Mouse (Mus musculus): Measurements from ENCODE around the gene 3110082I17Rik.

The 3110082I17Rik gene

GRCm38 (mm10) chr5:139418633-139419032, 41.7 kb downstream of the 3110082I17Rik start:
- peak; percentile 72 to 75 for DNase-seq (ENCODE audit: low spot score in 2 of 2)

- DNase-seq (ENCODE audit: low spot score in 2 of 2) = no peak
These were observed 42.2 kb downstream of the 3110082I17Rik start for GRCm38 (mm10) chr5:139418110-139418509.

DNA sequence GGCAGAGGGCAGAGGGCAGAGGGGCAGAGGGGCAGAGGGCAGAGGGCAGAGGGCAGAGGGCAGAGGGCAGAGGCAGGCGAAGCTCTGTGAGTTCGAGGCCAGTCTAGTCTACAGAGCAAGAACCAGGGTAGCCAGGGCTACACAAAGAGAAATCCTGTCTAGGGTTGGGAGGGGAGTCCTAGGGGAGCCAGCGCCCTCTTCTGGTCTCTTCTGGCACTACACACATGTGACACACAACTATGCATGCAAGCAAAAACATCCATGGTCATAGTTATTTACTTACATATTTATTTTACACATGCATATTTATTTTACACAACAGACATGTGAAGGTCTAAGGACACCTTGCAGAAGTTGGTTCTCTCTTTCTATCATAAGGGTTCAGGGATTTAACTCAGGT, 42.8 kb downstream of the 3110082I17Rik start:
- no peak for DNase-seq (ENCODE audit: low spot score in 2 of 2)

GRCm38 (mm10) chr5:139416942-139417341, 43.4 kb downstream of the 3110082I17Rik start:
- DNase-seq (ENCODE audit: low spot score in 2 of 2) = peak in 1 of 2 experiments; percentile 39

GRCm38 (mm10) chr5:139415001-139415400, 45.3 kb downstream of the 3110082I17Rik start:
- DNase-seq (ENCODE audit: low spot score in 2 of 2) = no peak

- DNase-seq (ENCODE audit: low spot score in 2 of 2) = no peak
These were observed 46.8 kb downstream of the 3110082I17Rik start for GRCm38 (mm10) chr5:139413545-139413944.

DNA sequence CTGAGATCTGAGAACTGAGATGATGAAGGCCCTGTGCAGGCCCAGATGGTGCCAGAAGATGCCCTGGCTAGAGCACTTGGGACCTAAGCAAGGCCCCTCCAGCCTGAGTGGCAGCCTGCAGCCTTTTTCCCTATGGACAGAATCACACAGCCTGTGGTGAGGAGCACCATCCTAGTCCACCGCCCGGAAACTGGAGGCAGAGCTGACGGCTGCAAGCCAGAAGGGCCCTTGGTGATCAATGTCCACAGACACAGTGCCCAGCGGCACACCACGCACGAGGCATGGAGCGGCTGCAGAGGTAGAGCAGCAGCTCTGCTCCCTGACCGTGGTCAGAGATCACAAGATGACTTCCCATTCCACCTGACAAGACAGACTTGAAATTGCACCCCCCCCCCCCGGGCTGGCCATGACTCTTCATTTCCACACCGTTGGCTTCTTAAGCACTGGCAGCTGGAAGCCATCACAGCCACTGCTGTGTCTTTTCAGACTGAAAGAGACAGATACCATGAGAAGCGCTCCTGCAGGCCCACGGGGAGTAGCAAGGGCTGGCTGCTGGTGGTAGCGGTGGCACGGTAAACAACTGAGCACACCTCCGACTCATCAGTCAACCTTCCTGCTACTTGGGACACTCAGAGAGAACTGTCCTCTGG, 48.5 kb downstream of the 3110082I17Rik start:
- DNase-seq (ENCODE audit: low spot score in 2 of 2) = no peak

DNA sequence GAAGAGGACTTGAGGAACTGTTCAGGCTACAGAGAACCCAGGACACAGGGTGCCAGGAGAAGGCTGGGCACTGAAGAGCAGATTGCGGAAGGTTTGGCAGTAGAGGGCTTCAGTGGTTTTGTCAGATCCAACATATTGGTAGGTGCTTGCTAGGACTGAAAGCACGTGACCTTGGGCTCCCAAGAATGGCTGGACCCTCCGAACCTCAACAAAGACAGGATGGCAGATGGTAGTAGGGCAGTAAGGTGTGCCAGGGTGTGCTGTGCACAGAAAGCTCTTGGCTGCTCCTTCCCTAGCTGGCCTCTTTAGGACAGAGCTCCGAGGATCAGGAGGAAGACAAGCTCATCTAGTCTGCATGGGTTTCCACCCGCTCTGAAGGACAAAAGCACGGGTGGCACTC, 49.2 kb downstream of the 3110082I17Rik start:
- DNase-seq (ENCODE audit: low spot score in 2 of 2) = no peak

- no peak for DNase-seq (ENCODE audit: low spot score in 2 of 2)
These were observed 50.3 kb downstream of the 3110082I17Rik start for GRCm38 (mm10) chr5:139410056-139410455.

DNA sequence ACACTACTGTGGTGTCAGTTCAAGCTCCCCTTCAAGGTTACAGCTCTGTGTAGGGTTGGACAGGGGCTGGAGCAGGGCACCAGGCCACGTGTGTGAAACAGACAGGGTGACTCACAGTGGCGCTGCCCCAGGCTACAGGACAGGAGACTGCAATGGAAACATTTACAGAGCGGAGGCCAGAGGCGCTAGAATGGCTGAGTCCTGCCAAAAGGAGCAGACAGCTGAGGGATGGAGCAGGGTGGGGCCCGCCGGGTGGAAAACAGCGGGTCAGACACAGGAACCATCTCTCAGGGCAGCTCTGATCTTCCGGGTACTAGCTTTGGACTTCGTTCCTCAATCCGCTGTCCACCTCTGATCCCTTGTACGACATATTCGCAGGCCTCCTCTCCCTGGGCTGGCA, 50.9 kb downstream of the 3110082I17Rik start:
- DNase-seq (ENCODE audit: low spot score in 2 of 2) = no peak

DNA sequence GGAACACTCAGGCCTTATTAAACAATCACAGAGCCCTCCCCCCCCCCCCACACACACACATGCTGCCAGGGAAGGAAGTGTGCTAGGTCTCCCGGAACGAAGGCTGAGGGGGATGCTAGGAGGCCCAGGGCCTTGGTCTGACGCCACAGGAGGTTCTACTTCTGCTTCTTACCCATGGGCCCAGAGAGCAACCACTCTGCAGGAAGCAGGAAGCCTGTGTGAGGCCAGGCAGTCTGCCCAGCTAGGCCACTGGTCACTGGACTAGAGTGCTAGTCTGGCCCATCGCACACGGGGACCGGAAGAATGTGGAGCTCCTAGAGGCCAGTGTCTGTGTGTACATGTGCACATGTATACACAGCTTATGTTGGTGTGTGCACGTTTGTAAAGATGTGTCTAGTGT, 51.8 kb downstream of the 3110082I17Rik start:
- DNase-seq (ENCODE audit: low spot score in 2 of 2) = no peak

- no peak for DNase-seq (ENCODE audit: low spot score in 2 of 2)
These were observed 53.0 kb downstream of the 3110082I17Rik start for GRCm38 (mm10) chr5:139407121-139407885.

DNA sequence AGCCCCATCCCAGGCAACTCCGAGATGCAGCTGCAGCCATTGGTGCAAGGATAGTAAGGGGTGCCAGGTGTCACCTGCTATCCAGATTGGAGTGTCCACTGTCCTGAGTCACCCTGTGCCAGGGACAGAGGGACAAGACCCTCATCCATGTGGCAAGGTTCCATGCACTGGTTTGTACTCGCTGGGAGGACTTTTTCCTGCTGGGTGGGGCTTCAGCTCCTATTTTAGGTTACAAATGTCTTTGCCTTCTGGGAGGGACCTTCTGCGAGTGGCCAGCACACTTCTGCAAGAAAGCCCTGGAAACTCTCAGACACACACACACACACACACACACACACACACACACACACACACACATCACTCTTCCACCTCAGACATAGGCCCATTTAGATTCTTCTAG, 54.4 kb downstream of the 3110082I17Rik start:
- DNase-seq (ENCODE audit: low spot score in 2 of 2) = no peak

GRCm38 (mm10) chr5:139405478-139405877, 54.8 kb downstream of the 3110082I17Rik start:
- no peak for DNase-seq (ENCODE audit: low spot score in 2 of 2)

- no peak for DNase-seq (ENCODE audit: low spot score in 2 of 2)
These were observed 55.4 kb downstream of the 3110082I17Rik start, which contains the start of gene C130050O18Rik for GRCm38 (mm10) chr5:139404801-139405401. TSS of gene C130050O18Rik (plus strand) at chr5:139405280.

- DNase-seq (ENCODE audit: low spot score in 2 of 2) = no peak
These were observed 56.6 kb downstream of the 3110082I17Rik start for GRCm38 (mm10) chr5:139403692-139404260.

DNA sequence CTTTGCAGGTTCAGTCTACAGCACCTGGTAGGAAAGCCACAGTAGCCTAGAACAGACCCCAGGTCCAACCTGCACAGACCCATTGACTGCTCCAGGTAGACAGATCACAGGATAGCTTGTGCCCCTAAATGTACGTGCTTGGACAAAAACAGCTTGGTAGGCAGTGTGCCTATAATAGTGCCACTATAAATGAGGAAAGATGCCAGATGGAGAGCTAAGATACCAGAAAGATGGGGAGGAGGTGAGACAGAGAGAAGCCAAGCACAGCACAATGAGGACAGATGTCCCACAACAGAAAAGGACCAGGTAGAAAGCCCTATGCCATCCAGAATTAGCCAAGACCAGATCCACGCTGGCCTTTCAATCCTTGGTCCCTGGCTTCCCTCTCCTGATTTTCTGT, 58.2 kb downstream of the 3110082I17Rik start:
- no peak for DNase-seq (ENCODE audit: low spot score in 2 of 2)

GRCm38 (mm10) chr5:139399991-139400390, 60.3 kb downstream of the 3110082I17Rik start:
- DNase-seq (ENCODE audit: low spot score in 2 of 2) = no peak

- no peak for DNase-seq (ENCODE audit: low spot score in 2 of 2)
These were observed 61.5 kb downstream of the 3110082I17Rik start for GRCm38 (mm10) chr5:139398786-139399185.

DNA sequence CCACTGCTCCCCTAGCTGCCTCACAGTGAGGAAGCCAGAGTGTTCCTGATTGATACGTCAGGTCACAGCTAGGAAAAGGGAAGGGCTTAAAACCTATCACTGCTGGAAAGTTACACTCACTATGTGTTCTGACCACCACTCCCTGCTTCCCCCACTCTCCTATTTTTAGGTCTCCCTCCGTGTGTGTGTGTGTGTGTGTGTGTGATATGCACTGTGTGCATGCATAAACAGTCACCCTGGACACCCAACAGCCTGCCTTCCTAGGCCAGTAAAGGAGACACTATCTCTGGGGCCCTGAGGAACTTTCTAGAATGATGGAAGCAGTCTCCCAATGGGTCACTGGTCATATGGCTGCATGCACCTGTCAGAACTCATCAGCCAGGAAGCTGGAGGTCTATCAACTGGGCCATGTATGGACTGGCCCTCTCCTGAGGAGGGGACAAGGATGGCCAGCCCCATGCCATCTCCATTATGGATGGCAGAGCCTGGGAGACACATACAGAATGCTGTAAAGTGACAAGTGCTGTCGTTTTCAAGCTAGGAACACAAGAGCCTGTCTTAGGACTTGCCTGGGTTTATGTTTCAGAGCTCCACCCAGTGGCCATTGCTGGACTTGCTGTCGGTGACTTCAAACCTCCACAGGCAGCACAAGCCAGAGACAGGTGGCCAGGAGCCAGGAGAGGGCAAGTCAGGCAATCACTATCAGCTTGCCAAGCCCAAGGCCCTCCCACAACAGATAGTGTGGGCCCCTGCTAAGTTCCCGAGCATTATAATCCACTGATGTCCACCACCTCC, 62.2 kb downstream of the 3110082I17Rik start:
- DNase-seq (ENCODE audit: low spot score in 2 of 2) = peak; percentile 76 to 90

GRCm38 (mm10) chr5:139397359-139397916, 62.9 kb downstream of the 3110082I17Rik start:
- DNase-seq (ENCODE audit: low spot score in 2 of 2) = no peak
